8 mouse cellular contexts compared by ENCODE assay signal in the genomic region with DNA sequence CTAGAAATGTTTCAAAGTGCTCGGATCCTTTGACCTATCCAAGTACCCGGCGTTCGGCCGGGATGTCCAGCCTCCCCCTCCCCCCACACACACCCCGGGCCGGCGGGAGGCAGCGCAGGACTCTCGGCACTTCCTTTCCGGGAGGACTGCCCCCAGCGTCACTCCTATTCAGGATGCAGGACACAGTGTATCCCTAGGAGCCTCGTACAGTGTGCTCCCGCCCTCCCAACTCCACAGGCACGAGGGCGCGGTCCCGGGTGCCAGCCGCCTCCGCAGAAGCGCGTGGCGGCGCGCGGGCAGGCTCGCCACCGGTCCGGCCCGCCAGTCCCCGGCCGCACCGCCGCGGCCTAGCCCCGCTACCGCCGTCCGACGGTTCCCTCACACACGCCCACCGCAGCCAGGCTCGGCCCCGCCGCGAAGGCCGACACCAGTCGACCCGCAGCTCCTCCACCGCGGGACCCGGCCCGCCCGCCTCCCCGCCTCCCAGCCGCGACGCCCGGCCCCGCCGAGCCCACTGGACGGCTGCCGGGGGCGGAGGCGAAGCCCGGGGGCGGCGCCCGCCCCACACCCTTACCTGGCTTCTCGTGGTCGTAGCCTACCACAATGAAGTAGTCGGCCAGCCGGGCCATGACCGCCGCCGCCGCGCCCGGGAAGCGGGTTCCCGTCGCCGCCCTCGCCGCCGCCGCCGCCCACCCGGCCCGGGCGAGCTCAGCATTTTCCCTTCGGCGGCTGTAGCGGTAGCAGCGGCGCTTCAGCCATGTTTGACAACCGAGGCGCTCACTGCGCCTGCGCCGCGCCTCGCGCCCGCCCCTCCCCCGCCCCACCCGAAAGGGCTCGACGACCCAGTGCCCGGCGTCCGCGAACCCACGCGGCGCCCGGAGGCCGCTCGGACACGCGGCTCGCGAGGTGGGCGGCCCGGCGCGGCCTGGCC. TPM values are rescaled to one million over a fixed set of nuclear protein-coding genes. Genes with fewer than 3 reads are reported as not detected.
DNase-seq lines count a peak whose midpoint lies in the region; ATAC-seq and TF ChIP-seq lines count a peak whose summit lies in the region.

A gene (minus strand): TSS at position 790 of the 931 bp plus-strand sequence.

- TF ChIP-seq CTCF in hindbrain, postnatal 0 days (IDR thresholded peaks at IDR 0.05; ENCODE audit: low read depth): peak; percentile 10; the same call in 1 of the 2 replicates

- WGBS in hindbrain, postnatal 0 days: under 1% methylated on average over 85 of the region's 127 CpGs

- H3K27me3 ChIP-seq in hindbrain, postnatal 0 days (ENCODE audit: insufficient read depth, low read length): no peaks in the 10 kb centered on the region

- H3K4me3 ChIP-seq in hindbrain, postnatal 0 days (ENCODE audit: low read length): peak within 1 kb of the TSS; percentile 97

- ATAC-seq in hindbrain, postnatal 0 days: peak; percentile 92
- peak; percentile 60 for ATAC-seq in megakaryocyte, adult 5-6 weeks (ENCODE audit: poor library complexity, severe bottlenecking)

- H3K9ac ChIP-seq in hindbrain, postnatal 0 days (replicated peaks; ENCODE audit: low read length): peak within 1 kb of the TSS; percentile 96

- peak within 1 kb of the TSS; percentile 78 for H3K4me2 ChIP-seq in hindbrain, postnatal 0 days (ENCODE audit: low read depth, low read length)

- peak within 1 kb of the TSS; percentile 98 for H3K27ac ChIP-seq in hindbrain, postnatal 0 days

- H3K9me3 ChIP-seq in hindbrain, postnatal 0 days (ENCODE audit: low read length): no peaks in the 10 kb centered on the region

- no peaks in the 10 kb centered on the region for H3K4me1 ChIP-seq in hindbrain, postnatal 0 days (ENCODE audit: insufficient read depth, low read length)

- H3K36me3 ChIP-seq in hindbrain, postnatal 0 days (ENCODE audit: insufficient read depth, low read length): no peaks in the 10 kb centered on the region

- peak; percentile 89 for DNase-seq in R1 (ENCODE audit: low read depth, low spot score)
- DNase-seq in cerebellum, postnatal 25 days: peak; percentile 86 to 87
- peak; percentile 64 to 66 for DNase-seq in gastrocnemius, adult 8-10 months (ENCODE audit: low spot score in 2 of 2)
- peak; percentile 92 for DNase-seq in hindbrain, postnatal 0 days (ENCODE audit: low spot score)
- DNase-seq in left cerebral cortex, adult 8-10 months (ENCODE audit: low spot score in 2 of 2): peak; percentile 56 to 69
- peak; percentile 78 for DNase-seq in right cerebral cortex, postnatal 25 days
- DNase-seq in c-Kit-positive CD71-positive TER-119-positive erythroid progenitor cells, embryonic 14.5 days (ENCODE audit: low spot score): no peak

RNA-seq across cellular contexts. Expression of the gene that starts here (rescaled TPM):
- 10 to 100 TPM in 1 of 4 experiments, 1 to 10 TPM in 3; 6.7 to 10.4 (median 7.9) TPM for total RNA-seq in gastrocnemius, adult 8-10 months (2022)
- total RNA-seq in hindbrain, postnatal 0 days (2014; rRNA removed): 55.0 and 70.5 TPM in 2 replicates
- polyA plus RNA-seq in hindbrain, postnatal 0 days (2015; fragmentation: Nextera tagmentation; extraction: Ambion mirVana): 40.3 and 42.9 TPM in 2 replicates
- 10 to 100 TPM; 49.2 to 62.5 (median 60.1) TPM for total RNA-seq in left cerebral cortex, adult 8-10 months (2022)
- 4.3 and 4.6 TPM in 2 replicates for total RNA-seq in megakaryocyte, adult 5-6 weeks (2015)
- 2.2 and 2.5 TPM in 2 replicates for total RNA-seq in megakaryocyte, adult 5-6 weeks (2017)
